Mouse (Mus musculus) ES-Bruce4 (cell line): ENCODE data around the gene Rpl19.

Experiments used
- CTCF ChIP-seq: IDR thresholded peaks from one replicate; pipeline ENCODE4 v1.8.1; 2011; ENCODE audit warnings: low read depth, low read length
- EP300 ChIP-seq: IDR thresholded peaks from 2 replicates; pipeline ENCODE4 v1.6.1; 2011; ENCODE audit warnings: low read depth, low read length; ENCODE audit not compliant: insufficient read depth
- POLR2A ChIP-seq: IDR thresholded peaks from one replicate; pipeline ENCODE4 v1.8.1; 2011; ENCODE audit warnings: low read length; ENCODE audit not compliant: insufficient read depth

DNA sequence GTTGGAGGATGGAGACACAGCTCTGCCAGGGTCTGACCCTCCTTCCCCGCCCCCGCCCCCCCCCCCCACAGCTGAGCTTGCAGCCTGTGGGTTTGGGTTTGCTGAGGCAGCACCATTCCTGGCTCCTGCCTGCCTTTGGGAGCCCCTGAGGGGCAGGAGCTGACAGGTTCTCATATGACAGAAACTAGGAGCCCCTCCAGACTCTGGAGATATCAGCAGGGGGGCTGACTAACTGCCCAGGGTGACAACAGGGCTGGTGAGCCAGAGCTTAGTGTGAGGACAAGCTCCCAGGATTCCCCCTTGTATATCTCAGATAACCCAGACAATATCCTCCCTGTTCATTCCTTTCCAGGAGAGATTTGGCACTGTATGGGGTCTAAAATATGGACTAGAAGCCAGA is 24.4 kb downstream of the Rpl19 start:
- TF ChIP-seq EP300 (no peak), CTCF (no peak), POLR2A (no peak)
